Mouse (Mus musculus) heart, adult 2 months (tissue): Measurements from ENCODE around the gene Klf15.

Experiments
- CTCF ChIP-seq: fragments of 200-600 bp; IDR thresholded peaks from 2 replicates; pipeline ENCODE4 v1.8.1; 2022; ENCODE audit warnings: antibody characterized with exemption, mild to moderate bottlenecking, moderate library complexity
- POLR2A ChIP-seq: fragments of 200-500 bp; IDR thresholded peaks from 2 replicates; pipeline ENCODE4 v1.6.1; 2011; ENCODE audit warnings: mild to moderate bottlenecking, low read depth, low read length, control low read depth; ENCODE audit not compliant: insufficient read depth

DNA sequence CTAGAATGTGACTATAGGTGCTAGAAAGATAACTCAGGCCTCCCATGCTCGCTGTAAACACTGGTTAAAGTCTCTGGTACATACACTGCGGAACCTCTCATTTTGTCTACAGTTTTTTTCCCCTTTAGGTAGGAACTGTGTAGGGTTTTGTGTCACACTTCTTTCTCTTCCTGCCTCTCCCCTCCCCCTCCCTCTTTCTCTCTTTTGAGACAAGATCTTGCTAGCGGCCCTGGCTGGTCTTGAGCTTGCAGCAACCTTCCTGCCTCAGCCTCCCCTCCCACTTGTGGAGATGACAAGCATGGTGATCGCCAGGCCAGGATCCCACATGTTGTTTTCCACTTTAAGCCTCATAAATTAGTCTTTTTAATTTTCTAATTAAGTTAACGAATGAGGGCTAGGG is 8.6 kb upstream of the Klf15 start:
- no peak for TF ChIP-seq CTCF
- TF ChIP-seq POLR2A, result no peak
